Mouse (Mus musculus) C2C12 (cell line): Measurements from ENCODE around the gene Rpl3. TPM values are rescaled to one million over a fixed set of nuclear protein-coding genes. Genes with fewer than 3 reads are reported as not detected.

ENCODE experiments used
- H3K27me3 ChIP-seq: one replicate; pipeline ENCODE4 v1.6.1; 2011; ENCODE audit not compliant: control insufficient read depth, insufficient read depth, insufficient read length
- H3K36me3 ChIP-seq: one replicate; pipeline ENCODE4 v1.6.1; 2011; ENCODE audit not compliant: control insufficient read depth, insufficient read depth
- H3K4me3 ChIP-seq: one replicate; pipeline ENCODE4 v1.5.1; 2011; ENCODE audit warnings: mild to moderate bottlenecking, control low read depth; ENCODE audit not compliant: poor library complexity, insufficient read depth, severe bottlenecking
- H3K79me2 ChIP-seq: one replicate; pipeline ENCODE4 v1.6.1; 2011; ENCODE audit not compliant: control insufficient read depth, insufficient read depth
- H3K79me3 ChIP-seq: one replicate; pipeline ENCODE4 v1.6.1; 2011; ENCODE audit warnings: low read depth, control low read depth
- H3ac ChIP-seq: one replicate; pipeline ENCODE3; 2011; ENCODE audit warnings: low read depth; ENCODE audit not compliant: control insufficient read depth, insufficient read length
- CEBPB ChIP-seq: IDR thresholded peaks from one replicate; pipeline ENCODE4 v1.6.1; 2011; ENCODE audit warnings: low read depth, mild to moderate bottlenecking, control low read depth, moderate library complexity
- CTCF ChIP-seq: IDR thresholded peaks from one replicate; pipeline ENCODE4 v1.5.1; 2011; ENCODE audit not compliant: control insufficient read depth, insufficient read depth, insufficient read length
- FOSL1 ChIP-seq: IDR thresholded peaks from one replicate; pipeline ENCODE4 v1.8.0; 2011; ENCODE audit warnings: mild to moderate bottlenecking, low read length; ENCODE audit not compliant: poor library complexity, insufficient read depth, severe bottlenecking
- MAX ChIP-seq: IDR thresholded peaks from one replicate; pipeline ENCODE4 v1.6.1; 2011; ENCODE audit warnings: mild to moderate bottlenecking, control low read depth
- MYOD1 ChIP-seq: IDR thresholded peaks from one replicate; pipeline ENCODE4 v1.6.1; 2011; ENCODE audit warnings: low read depth; ENCODE audit not compliant: control insufficient read depth, insufficient read length
- MYOG ChIP-seq: IDR thresholded peaks from one replicate; pipeline ENCODE4 v1.6.1; 2011; ENCODE audit not compliant: control insufficient read depth, insufficient read length; ENCODE audit errors: extremely low read depth
- USF1 ChIP-seq: IDR thresholded peaks from one replicate; pipeline ENCODE4 v1.6.1; 2011; ENCODE audit warnings: low read depth, mild to moderate bottlenecking, control low read depth, moderate library complexity
- polyA plus RNA-seq: library from polyadenylated mRNA; unstranded; fragments of >200 nt; fragmentation: generic; extraction: Trizol; gene quantifications from one replicate; pipeline ENCODE4 v1.2.1, GENCODE M21; 2012; ENCODE audit warnings: missing spikeins

The Rpl3 gene
- polyA plus RNA-seq, 1 experiment = 1,181 TPM

GRCm38 (mm10) chr15:80062339-80062738 is 29.3 kb downstream of the Rpl3 start:
- Histone ChIP-seq H3K27me3 (no peaks in the 10 kb centered on the region), H3K36me3 (no peaks in the 10 kb centered on the region), H3K79me2 (no peaks in the 10 kb centered on the region), H3K79me3 (no peaks in the 10 kb centered on the region), H3K4me3 (no peak overlapping the region), H3ac (no peak overlapping the region)
- TF ChIP-seq CEBPB (no peak), MYOD1 (no peak), MAX (peak; percentile 25), USF1 (no peak)

GRCm38 (mm10) chr15:80061071-80061550 is 30.6 kb downstream of the Rpl3 start:
- TF ChIP-seq MAX (no peak), CEBPB (no peak), USF1 (no peak), FOSL1 (no peak), CTCF (no peak), MYOG (no peak)
- H3ac ChIP-seq = no peak overlapping the region

DNA sequence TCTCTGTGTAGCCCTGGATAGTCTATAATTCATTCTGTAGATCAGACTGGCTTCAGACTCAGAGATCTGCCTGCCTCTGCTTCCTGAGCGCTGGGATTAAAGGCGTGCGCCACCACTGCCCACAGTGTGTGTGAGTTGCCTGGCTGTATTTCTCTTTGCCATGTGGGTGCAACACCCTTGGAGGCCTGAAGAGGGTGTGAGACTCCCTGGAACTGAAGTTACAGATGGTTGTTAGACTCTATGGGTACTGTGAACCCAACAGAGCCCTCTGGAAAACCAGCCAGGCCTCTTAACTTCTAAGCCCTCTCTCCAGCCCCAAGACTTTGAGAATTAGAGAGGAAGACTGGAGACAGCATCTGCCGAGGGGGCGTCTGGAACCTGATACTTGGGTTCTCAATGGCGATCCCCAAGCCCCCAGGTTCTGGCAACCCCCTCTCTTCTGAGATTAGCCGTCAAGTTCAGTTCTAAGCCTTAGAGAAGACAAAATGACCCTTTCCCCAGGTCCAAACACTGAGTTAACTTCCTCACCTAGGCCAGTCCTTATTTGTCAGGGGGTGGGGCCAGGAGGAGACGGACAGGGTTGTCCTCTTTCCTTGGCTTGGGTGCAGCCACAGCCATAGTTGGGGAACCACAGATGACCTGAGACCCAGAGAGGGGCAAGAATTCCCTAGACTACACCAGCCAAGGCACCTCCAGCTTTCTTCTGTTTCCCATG is 31.2 kb downstream of the Rpl3 start:
- Histone ChIP-seq H3K36me3 (no peaks in the 10 kb centered on the region), H3K79me3 (no peaks in the 10 kb centered on the region), H3K79me2 (no peaks in the 10 kb centered on the region), H3ac (no peak overlapping the region), H3K27me3 (no peaks in the 10 kb centered on the region), H3K4me3 (no peak overlapping the region)
- TF ChIP-seq CEBPB (no peak), MYOD1 (no peak), CTCF (no peak), FOSL1 (no peak), MYOG (no peak), USF1 (no peak), MAX (no peak)

More at GRCm38 (mm10) chr15:80061071-80061550, 30.6 kb downstream of the Rpl3 start:
- no peaks in the 10 kb centered on the region for H3K79me2 ChIP-seq
- H3K27me3 ChIP-seq = no peaks in the 10 kb centered on the region
- H3K36me3 ChIP-seq = no peaks in the 10 kb centered on the region
- H3K4me3 ChIP-seq = no peak overlapping the region
- no peaks in the 10 kb centered on the region for H3K79me3 ChIP-seq

- no peaks in the 10 kb centered on the region for H3K27me3 ChIP-seq
- H3K4me3 ChIP-seq = no peak overlapping the region
- no peak overlapping the region for H3ac ChIP-seq
- H3K36me3 ChIP-seq = no peaks in the 10 kb centered on the region
- no peaks in the 10 kb centered on the region for H3K79me2 ChIP-seq
- no peak for TF ChIP-seq MYOD1
- TF ChIP-seq CEBPB = no peak
- TF ChIP-seq MYOG = no peak
- TF ChIP-seq MAX = no peak
- no peak for TF ChIP-seq USF1
- H3K79me3 ChIP-seq = no peaks in the 10 kb centered on the region
These were observed 32.1 kb downstream of the Rpl3 start for GRCm38 (mm10) chr15:80059606-80060005.

DNA sequence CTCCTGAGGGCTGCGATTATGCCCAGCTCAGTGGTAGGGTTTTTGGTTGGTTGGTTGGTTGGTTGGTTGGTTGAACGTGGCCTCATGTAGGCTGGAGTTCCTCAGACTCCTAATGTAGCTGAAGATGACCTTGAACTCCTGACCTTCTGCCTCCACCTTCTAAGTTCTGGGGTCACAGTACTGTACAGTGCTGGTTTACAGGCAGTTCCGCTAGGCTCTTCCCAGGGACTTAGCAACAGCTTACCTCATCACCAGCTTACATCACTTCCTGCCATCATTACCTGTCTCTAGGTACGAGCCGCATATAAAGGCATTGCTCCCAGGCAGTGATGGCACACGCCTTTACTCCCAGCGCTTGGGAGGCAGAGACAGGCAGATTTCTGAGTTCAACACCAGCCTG is 33.5 kb downstream of the Rpl3 start:
- no peak for TF ChIP-seq MAX
- no peak for TF ChIP-seq USF1
- TF ChIP-seq MYOG = no peak
- TF ChIP-seq CTCF = no peak
- no peak for TF ChIP-seq MYOD1
- no peak for TF ChIP-seq CEBPB
- no peaks in the 10 kb centered on the region for H3K79me2 ChIP-seq
- no peaks in the 10 kb centered on the region for H3K27me3 ChIP-seq
- H3K79me3 ChIP-seq = no peaks in the 10 kb centered on the region
- no peak overlapping the region for H3ac ChIP-seq
- H3K4me3 ChIP-seq = no peak overlapping the region
- H3K36me3 ChIP-seq = no peaks in the 10 kb centered on the region

DNA sequence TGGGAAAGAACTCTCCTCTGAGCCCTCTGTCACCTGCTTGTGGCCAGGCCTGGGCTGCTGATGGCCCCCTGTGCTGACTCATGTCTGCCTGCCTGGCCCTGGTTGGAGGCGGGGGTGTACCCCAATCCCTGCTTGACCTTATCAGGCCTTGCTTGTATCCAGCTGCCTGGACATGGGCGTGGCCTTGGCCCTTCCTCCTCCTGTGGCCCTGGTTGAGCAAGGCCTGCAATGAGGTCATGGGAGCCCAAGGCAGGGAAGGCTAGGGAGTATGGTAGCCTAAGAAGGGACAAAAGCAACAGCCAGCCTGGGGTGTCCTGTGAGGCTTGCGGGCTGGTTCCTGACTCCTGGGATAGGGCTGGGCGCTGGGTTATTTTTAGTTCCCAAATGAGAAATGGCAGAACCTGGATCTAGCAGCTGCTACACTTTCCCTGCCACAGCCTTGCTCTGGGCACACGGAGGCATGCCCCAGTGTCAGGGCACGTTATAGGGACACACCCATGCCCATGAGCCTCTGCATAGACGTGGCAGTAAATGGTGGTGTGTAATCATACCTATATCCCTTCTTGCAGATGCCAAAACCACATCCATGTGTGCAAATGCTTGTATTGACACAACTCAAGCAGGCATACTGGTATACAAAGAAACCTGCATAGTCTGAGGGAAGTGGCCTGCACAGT is 37.5 kb downstream of the Rpl3 start:
- H3K79me2 ChIP-seq = no peaks in the 10 kb centered on the region
- no peaks in the 10 kb centered on the region for H3K79me3 ChIP-seq
- TF ChIP-seq FOSL1 (no peak), MYOG (no peak), USF1 (no peak), MAX (peak; percentile 69), MYOD1 (peak; percentile 73), CEBPB (peak; percentile 96)
- H3K36me3 ChIP-seq = no peaks in the 10 kb centered on the region
- no peaks in the 10 kb centered on the region for H3K27me3 ChIP-seq
- no peak overlapping the region for H3K4me3 ChIP-seq
- H3ac ChIP-seq = no peak overlapping the region
